Mouse (Mus musculus): ENCODE measurements around the gene Slc6a11.

Gene Slc6a11

DNA sequence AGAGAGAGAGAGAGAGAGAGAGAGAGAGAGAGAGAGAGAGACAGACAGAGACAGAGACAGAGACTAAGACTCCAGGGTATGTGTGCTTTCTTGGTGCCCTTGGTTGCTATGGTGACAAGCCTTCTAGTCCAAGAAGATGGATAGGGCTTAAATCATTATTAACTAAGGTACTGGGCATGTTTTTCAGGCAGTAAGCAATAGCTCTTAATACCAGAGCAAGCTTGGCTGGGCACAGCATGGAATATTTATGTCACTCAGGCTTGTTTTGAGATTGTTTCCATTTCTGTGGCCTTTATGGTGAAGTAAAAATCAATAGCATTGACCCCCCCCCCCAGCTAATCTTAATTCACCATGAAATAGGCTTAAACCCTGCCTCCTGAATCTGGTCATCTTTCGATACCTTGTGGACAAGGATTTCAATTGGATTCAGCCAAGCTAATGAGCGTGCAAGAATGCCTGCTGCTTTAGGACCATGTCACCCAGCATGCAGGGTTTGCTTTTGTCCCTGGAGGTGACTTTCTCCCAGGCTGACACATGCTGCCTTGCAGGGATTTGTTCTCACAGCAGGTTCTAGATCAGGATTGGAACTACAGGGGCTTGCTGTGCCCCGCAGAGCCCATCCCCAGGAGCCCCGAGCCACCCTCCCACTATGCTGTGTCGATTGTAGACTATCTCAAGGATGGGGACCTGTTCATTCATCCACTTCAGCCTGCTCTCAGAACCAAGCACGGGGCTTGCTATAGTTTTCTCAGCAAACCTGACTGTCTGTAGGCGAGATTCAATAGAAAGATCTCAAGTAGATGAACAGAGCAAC is 51.5 kb downstream of the Slc6a11 start:
- DNase-seq (ENCODE audit: low spot score in 2 of 2): no peak

DNA sequence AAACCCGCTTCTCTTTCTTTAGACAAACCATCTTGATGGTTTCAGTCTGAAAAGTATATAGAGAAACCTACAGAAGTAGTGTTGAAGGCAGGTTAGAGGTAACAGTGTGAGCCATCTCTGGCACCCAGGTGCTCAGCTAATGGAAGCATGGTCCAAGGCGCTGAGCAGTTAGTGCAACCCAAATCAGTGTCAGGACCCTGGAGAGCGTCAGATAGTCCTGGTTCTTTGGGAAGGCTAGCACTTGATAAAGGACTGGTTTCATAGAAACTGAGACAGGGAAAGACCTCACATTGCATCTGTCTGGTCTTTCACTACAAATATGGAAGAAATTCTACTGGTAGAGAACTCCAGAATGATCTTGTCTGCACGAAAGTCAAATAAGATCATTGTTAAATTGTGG is 56.1 kb downstream of the Slc6a11 start:
- no peak for DNase-seq (ENCODE audit: low spot score in 2 of 2)

DNA sequence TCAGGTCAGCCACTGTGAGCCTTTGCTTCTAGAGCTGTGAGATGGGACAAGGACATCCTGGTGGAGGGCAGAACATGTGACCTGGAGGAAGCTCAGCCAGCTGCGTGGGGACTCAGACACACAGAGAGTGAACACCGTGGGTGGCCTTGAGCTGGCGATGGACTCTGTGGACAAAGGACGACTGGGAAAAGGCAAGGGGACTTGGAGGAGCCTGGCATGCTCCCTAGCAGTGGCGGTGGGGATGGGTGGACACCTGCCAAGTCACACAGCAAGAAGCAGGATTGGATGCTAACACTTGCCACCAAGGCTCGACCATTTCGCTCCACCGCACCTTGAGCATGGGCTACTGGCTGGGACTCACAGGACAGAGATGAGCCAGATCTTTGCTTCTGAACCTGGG is 57.8 kb downstream of the Slc6a11 start:
- no peak for DNase-seq (ENCODE audit: low spot score in 2 of 2)

DNA sequence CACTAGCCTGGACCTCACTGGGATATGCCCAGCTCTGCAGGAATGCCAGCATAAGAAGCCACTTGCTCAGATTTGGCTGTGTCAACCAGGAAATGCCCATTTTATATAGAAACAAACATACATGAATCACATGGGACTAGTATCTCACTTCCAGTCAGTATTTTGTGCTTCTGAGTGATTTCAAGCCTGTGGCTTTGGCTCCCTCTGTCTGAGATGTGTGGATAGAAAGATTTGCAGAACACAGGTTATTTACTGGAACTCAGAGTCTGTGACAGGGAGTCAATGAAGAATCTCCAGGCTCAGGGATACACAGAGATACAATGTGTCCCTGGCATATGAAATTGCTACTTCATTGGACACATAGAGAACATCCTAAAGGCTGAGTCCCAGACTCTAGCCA is 65.0 kb downstream of the Slc6a11 start:
- DNase-seq (ENCODE audit: low spot score in 2 of 2): no peak

DNA sequence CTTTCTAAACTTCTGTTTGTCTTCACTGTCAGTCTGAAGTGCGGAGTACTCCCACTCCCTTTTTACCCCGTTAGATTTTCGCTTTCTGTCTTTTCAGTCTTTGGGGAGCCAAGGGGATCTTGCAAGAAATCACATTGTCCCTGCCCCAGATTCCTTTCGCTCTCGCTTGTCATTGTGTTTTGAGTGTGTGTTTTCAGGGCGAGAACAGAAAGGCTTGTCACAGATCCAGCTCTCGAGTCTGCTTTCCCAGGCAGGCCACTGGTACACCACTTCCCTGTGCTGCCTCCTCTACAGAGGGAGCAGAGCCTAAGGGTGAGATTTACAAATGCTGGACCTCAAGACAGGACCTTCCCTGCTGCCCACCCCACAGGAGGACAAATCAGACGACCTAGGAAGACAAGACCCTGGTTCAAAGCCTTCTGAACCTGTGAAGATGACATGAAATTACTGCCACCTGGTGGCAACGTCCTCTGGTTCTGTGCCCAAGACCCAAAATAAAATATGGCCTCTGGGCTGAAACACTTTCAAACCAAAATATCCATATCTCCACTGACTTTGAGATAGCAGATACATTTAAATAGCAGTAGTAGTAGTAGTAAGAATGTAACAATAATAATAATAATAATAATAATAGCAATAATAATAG is 68.3 kb downstream of the Slc6a11 start:
- DNase-seq (ENCODE audit: low spot score in 2 of 2): no peak

DNA sequence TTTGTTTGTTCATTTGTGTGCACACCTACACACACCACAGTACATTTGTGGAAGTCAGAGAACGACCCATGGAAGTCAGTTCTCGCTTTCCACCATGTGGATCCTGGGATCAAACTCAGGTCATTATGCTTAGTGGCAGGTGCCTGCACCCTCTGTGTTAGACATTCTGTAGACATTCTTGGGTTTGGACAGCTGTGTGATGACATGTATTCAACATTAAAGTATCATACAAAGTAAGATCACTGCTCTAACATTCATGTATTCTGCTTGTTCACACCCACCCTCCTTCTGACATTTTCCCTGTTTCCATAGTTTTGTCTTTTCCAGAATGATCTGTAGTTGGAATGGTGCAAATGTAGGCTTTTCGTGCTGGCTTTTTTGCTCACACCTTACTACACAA is 73.5 kb downstream of the Slc6a11 start:
- DNase-seq (ENCODE audit: low spot score in 2 of 2): no peak

DNA sequence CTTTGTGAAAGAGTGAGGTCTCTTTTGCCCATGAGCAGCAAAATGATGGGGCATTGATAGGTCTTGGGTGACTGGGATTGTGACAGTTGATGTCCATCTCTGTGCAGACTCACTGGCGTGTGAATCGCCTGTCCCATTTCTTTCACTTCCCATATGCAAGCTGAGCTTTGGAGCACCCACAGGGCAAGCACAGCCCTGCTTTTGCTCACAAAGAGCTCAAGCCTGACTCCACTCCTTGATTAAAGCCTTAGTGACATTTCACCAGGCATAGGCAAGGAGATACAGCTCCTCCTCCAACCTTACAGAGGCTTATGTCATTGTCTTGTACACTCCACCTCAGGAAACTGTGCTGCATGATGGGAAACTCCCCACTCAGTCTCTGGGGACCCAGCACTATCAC is 77.3 kb downstream of the Slc6a11 start:
- DNase-seq (ENCODE audit: low spot score in 2 of 2): no peak

DNA sequence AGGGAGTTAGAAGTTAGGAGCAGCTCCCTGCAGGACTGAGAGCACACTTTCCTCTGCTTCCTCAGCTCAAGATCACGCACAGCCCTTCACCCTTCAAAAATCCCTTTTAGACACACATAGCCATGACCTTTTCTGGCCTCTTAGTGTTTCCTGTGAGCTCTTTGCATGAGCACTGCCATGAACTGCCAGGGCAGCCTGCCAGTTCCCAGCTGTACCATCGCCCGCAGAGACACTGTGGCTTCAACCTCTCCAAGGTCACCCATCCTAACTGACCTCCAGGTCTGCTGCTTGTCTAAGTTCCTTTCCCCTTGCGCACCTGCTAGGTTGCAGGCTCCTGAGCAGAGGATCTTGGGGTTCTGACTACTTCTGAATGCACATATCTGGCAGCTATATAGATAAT is 83.4 kb downstream of the Slc6a11 start:
- DNase-seq (ENCODE audit: low spot score in 2 of 2): no peak

DNA sequence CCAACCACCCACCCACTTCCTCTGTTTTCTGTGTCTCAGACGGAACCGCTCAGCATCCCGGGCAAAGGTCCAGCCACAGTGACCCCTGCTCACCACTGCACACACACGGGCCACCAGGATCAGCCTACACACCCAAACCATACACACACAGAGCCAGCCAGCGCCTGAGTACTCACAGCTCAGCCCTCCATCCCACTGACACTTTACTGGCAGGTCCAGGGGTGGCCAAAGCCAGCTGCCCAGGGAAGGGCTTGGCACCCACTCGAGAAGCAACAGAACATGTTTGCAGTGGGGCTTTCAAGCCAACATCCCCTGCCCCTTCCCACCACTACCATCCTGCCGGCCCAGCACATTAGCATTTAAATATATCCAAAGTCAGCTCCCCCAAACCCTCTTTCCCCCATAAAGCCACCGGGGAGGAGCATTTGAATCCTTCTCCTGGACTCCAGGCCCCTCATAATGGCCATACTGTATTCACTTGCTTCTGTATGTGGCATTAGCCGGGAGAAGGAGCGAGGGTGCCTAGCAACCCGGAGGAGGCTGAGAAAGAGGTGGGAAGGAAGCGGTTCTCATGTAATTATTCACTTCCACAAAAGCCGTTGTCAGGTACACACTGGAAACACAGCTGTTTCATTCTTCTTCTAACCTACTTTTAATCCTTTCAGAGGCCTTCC is 85.8 kb downstream of the Slc6a11 start:
- no peak for DNase-seq (ENCODE audit: low spot score in 2 of 2)

DNA sequence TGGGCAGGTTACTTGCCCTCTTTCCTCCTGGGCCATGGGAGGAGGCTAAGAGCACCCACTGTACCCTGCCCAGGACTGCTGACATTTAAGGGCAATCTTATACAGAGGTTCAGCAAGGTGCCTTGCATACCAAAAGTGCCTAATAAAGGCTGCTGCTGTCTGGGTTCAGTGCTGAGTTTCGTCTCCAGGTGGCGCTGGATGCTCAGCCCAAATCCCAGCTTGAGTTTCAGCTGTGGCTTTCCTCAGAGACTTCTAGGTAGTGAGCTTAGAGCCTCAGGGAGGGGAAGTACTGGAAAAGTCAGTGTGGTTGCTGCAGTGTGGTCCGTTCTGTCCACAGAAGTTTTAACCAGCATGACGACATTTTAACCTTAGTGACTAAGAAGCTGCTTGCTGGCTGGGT is 93.4 kb downstream of the Slc6a11 start:
- DNase-seq (ENCODE audit: low spot score in 2 of 2): no peak

DNA sequence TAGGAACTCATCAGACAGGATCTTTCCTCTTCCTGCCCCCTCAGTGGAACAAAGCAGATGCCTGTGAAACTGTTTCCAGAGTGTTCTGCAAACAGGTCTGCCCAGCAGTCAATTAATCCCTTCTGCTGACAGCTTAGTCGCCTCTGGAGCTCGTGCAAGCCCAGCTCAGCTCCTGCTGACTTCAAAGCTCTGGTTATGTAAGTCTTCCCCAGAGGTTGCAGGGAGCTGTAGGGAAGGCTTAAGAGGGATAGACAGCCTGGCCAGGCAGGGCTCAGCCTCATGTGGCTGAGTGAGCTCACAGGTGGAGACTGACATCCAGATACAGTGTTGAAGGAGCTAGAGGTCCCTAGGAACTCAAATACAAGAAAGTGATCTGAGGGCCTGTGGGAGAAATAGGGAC is 96.3 kb downstream of the Slc6a11 start:
- no peak for DNase-seq (ENCODE audit: low spot score in 2 of 2)

DNA sequence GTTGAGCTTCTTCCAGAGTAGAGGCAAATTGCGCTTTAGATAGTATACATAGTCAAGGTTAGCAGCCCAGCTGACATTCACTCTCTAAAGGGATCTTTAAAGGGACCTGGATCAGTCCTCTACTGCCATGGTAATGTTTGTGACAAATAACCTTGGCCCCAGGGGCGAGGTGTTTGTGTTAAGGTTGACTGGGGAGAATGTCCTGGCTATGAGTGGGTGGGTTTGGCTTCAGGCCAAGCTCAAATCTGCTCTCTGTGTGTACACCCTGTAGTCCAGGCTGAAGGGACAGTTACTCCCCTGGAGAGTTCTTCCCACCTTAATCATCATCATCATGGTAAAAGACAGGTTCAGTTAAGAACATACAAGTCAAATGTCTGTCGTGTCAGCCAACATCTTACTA is 97.2 kb downstream of the Slc6a11 start:
- DNase-seq (ENCODE audit: low spot score in 2 of 2): no peak

DNA sequence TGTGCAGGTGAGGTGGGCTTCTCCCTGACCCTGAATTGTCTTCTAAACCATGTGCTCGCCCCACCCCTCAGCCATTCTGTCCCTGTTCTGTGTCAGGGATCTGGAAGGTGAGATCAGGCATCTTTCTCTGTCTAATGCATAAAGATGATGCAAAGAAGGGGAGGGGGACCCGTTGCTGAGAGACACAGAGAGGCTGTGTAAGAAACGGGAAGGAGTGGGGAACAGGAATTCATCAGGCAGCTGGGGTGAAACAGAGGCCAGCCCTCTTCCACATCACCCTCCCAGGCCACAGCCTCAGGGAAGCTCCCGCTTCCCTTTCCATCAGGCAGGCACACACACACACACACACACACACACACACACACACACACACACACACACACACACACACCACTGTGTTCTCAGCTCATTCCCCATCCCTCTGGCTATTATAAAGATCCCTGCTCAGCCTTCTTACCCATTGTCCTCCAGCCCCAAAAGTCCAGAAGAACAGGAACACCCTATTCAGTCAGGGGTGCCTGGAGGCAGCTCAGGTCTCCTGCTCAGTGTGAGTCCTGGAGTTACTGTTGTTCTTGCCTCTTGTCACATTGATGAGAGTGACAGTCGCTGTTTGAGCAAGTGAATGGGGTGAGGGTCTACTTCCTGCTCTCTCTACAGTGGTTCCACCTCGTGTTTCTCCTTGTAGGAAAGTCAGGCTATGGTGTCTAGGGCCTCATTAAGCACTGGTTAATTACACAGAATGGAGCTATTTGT is 108.0 kb downstream of the Slc6a11 start:
- no peak for DNase-seq (ENCODE audit: low spot score in 2 of 2)

DNA sequence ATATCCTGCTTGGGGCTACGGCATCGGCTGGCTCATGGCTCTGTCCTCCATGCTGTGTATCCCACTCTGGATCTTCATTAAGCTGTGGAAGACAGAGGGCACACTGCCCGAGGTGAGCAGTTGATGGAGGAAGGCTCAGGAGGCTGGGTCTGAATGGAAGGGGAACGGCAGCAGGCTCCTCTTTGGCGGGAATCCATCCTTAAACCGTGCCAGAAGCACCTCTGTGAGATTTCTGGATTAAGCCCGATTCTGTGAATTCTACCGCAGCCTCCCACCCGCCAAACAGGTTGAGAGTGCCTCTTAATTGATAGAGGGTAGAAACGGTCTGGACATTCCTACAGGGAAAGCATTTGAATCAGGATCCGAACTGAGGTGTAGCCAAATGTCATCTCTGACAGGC is 114.6 kb downstream of the Slc6a11 start:
- DNase-seq (ENCODE audit: low spot score in 2 of 2): no peak

DNA sequence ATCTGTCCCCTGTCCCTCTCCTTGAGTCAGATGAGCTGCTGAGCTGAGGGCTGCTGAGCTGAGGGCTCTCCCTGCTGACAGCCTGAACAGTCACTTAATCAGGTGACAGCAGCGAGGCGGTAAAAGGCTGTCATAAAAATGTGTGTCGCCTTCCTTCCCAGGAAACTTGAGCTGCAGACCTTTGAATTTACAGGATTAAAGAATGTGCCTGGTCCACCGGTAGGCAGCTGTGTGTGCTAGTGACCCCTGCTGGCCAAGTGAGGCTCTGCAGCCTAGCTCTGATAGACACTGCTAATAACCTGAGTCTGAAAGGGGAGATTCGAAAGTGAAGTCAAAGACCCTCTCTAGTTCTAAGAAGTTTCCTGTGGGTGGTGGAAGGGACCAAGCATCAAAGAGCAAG is 119.3 kb downstream of the Slc6a11 start:
- DNase-seq (ENCODE audit: low spot score in 2 of 2): peak; percentile 26 to 50

DNA sequence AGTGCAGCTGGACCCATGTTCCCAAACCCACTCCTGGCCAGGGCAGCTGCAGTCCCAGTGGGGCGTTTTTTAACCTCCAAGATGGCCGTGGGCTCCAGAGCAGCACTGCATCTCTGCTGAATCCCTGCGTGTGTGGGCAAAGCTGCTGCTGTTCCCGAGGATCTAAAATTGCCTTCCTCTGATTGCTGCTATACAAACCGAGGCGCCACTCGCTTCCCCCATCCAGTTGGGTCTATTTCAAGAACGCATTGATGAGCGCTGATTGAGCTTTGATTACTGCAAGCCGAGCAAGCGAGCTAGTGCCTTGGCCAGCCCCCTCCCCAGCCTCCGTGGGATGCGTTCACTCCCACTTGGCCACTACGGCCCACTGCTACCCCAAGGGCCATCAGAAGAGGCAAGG is 123.9 kb downstream of the Slc6a11 start:
- no peak for DNase-seq (ENCODE audit: low spot score in 2 of 2)

DNA sequence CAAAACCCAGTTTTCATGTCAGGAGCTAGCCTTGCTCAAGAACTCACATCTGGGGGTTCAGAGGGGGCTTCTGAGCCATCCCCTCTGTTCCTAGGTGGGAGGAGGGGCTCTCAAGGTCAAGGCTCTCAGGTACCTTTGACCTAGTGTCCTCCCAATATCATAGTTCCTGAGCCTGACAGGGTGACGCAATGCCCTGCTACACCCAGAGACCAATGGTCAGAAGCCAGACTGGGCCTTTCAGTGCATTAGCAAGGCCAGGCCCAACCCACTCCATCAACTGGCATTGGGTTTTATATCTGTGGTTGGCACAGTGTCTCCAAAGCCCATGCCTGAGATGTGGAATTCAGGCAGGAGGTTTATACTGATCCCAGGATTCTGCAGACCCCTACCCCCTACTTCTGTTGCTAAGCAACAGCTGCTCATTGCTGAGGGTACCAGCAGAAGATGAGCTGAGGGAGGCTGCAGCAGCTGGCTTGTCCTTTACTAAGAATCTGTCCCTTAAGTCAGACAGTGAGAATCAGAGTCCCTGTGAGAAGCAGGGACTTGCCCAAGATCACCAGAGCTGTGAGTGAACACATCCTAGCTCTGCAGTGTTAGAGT is 126.8 kb downstream of the Slc6a11 start:
- no peak for DNase-seq (ENCODE audit: low spot score in 2 of 2)

DNA sequence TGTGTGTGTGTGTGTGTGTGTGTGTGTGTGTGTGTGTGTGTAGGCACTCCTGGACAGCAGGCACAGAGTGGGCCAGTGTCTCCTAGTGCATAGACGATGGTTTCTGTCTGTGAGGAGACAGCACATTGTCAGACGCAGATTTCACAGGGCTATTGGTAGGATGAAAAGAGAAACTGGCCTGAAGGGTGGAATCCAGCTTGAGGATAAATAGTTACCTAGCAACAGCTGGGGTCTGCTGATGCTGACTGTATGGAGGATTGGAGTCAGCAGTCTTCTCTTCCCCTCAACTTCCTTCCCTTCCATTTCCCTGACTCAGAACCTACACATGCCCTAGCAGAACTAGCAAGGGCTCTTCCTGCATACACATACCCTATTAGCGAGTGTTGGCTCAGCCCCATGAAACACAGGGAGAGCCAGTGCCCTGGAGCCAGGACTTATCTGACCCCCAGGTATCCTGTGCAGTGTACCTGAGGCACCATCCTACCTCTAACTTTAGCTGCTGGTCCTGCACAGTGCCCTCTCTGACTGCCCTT is 127.7 kb downstream of the Slc6a11 start:
- no peak for DNase-seq (ENCODE audit: low spot score in 2 of 2)

DNA sequence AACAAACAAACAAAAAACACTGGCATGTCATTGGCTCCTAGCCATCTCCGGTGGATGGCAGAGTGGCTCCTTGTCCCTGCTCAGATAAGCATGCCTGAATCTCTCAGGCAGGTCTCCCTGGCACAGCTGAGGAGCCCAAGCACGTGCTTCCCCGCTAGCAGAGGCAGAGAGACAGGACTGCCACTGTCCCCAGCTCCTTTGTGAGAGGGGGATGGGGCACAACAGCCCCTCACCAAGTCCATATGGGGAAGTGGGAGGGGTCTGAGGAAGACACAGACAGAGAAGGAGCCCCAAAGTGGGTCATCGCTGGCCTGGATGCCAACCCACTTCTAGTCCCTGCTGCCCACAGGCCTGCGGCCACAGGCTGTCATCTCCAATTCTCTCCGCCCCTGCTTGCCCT is 130.6 kb downstream of the Slc6a11 start:
- DNase-seq (ENCODE audit: low spot score in 2 of 2): no peak

DNA sequence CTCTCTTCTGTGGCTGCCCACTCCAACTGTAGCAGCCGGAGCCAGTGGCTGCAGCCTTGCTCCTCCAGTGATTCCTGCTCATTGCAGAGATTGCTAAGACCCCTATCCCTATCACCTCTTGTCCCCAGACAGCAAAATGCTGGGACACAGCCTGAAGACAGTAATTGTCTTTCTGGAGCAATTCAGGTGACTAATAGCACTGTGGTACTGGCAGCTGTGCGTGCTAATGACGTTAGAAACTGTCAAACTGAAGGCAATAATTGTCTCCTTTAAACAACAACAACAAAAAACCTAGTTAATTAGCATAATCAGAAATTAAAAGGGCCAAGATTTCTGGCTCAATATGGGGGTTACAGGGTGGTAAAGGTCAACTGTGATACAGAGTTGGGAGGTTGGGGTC is 133.0 kb downstream of the Slc6a11 start:
- DNase-seq (ENCODE audit: low spot score in 2 of 2): no peak

DNA sequence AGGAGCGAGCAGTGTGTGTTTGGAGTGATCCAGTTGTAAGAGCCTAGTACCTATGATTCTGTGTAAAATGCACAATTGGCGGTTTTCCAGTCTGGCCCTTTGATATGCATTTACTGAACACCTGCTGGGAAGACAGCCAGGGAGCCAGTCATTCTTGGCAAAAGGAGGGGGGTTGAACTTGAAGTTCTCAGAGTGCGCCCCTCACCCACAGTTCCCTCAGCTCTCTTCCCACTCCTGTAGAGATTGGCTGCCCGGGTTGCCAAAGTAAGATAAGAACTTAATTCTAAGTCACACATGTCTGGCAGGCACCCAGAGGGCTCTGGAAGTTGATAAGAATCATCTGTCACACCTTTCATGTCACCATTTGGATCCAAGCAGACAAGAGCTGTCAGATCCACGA is 133.4 kb downstream of the Slc6a11 start:
- DNase-seq (ENCODE audit: low spot score in 2 of 2): no peak

DNA sequence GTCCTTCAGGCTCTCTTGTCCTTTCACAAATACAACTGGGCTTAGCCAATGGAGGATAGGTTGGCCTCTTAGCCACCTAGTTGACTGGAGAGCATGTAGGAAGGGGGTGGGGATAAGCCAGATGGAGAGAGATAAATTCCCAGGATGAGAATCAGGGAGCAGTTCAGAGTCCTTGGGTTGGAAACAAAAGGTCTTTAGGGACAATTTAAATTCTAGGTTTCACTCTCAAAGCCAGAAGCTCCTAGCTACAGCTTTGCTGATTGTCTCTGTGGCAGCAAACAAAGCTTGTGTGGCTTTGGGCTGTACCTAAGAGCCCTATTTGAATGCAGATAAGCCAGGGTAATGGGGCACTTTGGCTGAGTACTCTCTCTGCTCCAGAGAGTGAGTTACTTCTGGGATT is 135.2 kb downstream of the Slc6a11 start:
- DNase-seq (ENCODE audit: low spot score in 2 of 2): no peak
